Mouse (Mus musculus): ENCODE data around the gene Fahd2a.

Gene Fahd2a

DNA sequence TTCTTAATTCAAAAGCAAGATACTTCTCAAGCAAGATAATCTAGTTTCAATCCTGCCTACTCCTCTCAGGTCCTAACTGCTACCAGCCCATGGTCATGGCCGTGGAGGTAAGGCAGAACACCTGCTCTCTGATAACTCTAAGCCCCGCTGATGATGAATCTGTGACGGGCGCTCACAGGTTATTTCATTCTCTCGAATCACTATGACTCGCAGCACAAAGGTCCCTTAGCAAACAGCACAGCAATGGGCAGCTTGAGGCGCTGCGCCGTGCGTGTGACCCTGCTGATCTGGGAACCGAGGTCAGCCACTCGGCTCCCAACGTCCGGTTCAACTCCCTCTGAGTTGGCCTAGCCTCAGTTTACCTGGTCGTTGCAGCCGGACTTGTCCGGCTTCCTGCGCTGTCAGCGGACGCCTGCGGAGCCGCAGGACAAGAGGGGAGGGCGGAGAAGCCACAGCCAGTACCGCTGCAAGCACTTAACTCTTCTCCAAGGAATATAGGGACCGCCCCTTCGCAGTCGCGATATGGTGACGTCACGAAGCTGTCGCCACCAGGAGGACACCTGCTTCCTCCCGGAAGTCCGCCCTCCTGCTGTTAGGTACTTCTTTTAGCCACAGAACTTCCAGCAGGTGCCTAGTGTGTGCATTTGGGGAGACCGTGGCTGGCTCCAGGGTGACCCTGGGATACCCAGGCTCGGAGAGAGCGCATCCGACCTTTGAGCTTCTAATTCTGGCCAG is at the start of gene Fahd2a:
Gene Fahd2a, minus strand, starts transcription at position 511 of the 735 bp plus-strand sequence.
- peak; percentile 91 for DNase-seq

DNA sequence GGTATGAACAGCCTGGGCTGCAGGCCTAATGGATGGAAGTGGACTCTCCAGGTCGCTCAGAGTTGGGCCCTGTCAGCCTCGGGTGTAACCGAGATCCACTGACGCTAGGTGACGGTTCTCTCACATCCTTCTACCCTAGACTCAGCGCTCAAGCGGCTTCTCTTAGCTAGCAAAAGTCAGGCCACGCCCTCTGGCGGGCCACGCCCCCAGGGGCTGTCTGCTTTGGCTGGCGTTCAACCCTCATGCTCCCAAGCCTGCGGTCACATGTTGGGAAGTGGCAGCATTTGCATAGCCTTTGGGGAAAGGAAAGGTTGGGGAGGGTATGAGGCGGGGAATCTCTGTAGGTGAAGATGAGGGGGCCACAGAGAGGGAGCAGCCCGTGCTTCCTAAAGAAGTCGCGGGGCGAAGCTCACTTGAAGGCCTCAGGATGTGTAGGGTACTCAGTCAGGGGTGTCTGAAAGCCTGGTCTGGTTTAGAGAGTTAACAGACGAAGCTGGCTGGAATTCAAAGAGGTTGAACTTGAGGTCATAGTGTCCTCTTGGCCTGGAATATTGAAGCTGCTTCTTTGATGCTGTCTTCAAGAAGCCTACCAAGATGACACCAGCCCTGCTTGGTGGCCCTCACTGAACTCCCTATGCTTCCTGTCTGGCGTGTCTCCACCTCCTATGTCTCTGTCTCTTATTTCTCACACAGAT is 40.3 kb upstream of the Fahd2a start:
- no peak for DNase-seq

DNA sequence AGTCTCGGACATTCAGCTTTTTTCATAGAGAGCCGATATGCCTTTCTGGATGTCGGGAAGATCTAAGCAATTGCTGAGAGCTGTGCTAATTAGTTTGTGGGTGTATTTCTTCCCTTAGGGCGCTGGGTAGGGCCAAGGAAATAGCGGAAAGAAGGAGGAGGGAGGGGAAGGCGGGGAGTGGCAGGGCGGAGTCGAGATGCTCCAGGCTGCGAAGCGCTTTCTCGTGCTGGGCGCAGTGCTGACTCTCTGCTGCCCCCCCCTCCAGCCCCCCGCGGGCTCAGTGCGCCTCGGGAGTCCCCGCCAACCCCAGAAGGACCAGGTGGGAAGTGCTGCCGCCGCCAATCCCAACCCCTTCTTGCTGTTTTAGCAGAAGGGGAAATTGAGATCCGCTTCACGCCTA is 38.6 kb upstream of the Fahd2a start:
- no peak for DNase-seq

DNA sequence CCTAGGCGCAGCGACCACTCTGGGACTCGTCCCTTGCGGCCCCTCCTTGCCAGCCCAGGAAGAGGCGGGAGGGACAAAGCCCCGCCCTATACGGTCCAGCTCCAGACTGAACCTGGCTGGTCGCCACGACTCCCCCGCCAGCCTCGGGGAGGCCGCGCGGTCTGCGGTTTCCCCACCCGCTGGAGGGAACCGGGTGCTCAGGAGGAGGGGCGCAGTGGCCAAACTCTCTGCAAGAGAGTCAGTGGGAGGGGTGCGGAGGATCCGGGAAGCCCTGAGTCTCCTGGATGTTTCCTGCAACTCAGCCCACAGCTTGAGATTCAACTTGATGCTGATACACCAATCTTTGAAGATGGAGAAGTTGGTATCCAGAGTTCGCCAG is 38.2 kb upstream of the Fahd2a start:
- DNase-seq: no peak

DNA sequence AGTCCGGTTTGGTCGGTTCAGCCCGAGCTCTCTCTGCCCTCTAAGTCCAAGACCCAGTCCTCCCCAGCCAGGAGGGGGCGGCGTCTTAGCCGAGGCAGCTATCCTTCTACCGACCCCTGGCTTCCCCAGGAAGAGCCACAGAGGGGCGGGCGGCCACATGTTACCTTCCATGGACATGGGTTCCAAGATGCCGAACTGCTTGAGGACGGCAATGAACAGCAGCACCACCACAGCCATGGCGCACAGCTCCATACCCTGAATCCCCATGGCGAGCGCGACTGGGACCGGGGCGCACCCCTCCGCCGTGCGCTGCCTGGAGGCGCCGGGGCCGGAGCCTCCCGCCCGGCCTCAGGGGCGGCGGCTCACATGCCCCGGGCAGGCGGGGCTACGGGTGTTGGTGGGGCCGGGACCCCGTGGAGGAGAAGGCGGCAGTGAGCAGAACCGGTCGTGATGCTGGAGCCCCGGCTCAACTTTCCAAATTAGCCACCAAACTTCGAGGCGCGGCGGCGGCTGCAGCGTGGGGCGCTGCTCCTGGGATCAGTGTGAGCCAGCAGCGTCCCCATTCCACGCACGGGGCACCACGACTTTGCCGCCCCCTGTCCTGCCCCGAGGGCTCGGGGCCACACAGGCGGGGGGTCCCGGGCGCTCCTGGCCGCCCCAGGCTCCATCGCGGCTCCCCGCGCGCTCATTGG is 37.6 kb upstream of the Fahd2a start:
- no peak for DNase-seq

DNA sequence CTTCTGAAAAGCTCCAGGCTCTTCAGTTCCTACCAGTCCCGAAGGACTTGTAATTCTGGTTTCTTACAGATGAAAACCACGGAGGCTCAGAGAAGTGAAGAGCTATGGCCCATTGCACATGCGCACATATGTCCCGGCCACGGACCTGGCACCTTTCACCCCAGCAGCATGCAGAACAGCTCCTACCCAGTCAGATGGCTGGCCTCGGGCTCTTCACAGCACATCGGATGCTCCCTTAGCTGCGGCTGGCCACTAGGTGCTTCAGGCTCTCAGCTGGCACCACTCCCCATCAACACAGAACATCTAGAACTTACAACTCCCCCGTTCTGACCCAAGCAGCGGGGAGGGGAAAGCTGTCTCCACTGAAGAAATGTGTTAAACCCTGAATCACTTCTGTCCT is 35.4 kb upstream of the Fahd2a start:
- DNase-seq: no peak

DNA sequence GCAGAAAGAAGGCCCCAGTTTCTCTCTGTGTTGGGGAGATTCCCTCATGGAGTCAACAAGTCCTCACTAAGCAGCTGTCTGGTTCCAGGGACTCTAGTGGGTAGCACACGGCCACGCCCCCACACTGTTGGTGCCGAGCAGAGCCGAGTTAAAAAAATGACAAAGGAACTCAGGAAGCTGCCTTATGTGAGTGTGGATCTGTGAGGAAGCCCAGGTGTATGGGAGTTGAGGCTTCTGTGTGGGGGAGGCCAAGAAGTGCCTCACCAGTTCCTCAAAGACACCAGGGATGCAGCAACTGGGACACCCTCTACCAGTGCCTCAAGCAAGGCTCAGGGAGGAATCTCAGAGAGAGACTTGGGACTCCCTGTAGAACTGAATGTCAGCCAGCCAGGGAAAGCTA is 34.8 kb upstream of the Fahd2a start:
- DNase-seq: no peak

DNA sequence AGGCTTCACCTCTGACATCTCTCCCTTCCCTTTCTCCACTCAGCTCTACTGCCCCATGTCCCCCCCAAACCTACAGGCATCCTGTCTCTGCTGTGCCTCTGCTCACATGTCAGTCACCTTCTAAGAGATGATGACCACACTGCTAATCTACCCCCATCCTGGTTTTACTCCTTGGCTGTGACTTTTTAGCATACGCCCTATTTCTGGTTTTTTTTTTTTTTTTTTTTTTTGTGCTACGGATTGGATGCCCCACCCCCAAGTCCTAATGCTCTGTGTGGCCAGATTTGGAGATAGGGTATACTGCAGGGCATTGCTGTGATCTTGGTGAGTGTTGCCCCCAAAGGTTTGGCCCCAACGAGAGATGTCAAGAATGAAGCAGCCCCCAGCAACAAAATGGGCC is 27.9 kb upstream of the Fahd2a start:
- no peak for DNase-seq

DNA sequence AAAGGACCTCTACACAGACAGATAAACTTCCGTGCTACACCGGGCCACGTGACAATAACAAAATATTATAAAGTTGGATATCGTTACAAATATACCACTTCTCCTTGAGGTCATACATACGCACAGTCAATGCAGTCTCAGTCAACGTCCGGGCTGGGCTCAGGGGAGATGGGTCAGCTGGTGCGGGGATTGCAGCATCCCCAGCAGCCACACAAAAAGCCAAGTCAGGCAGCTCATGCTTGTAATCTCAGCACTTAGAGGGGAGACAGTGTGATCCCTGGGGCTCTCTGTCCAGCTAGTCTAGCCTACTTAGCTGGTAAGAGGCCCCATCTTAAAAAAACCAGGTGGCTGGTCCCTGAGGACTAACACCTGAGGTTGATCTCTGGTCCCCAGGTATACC is 26.9 kb upstream of the Fahd2a start:
- DNase-seq: no peak

DNA sequence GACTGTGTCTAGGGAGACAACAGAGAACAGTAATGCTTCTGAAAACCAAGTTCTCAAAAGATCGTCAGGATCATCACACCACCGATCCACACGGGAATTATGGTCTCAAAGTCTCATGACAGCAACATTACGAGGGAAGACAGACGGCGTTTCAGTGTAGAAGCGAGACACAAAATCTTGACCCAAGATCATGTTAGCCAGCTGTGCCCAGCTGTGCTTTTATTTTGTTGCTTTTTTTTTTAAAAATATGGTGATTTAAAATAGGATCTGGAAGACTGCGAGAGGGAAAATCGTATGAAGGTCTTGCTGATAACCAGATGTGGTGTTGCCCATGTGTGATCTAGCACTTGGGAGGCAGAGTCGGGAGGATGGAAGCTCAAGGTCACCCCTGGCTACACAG is 26.3 kb upstream of the Fahd2a start:
- DNase-seq: no peak

DNA sequence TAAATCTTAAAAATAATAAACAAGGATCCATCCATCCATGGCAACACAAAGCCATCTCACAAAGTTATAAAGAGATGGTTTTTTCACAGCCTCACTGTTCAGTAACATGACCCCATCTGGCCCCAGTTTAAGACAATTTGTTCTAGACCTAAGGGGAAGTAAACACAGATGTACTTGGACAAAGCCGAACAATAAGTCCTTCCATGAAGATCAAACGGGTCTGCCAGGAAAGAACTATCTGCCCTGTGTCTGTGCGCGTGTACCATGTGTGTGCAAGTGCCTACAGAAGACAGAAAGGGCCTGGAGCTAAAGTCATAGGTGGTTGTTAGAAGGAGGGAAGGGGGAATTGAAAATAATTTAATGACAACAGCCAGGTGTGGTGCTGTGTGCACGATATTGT is 25.8 kb upstream of the Fahd2a start:
- no peak for DNase-seq

DNA sequence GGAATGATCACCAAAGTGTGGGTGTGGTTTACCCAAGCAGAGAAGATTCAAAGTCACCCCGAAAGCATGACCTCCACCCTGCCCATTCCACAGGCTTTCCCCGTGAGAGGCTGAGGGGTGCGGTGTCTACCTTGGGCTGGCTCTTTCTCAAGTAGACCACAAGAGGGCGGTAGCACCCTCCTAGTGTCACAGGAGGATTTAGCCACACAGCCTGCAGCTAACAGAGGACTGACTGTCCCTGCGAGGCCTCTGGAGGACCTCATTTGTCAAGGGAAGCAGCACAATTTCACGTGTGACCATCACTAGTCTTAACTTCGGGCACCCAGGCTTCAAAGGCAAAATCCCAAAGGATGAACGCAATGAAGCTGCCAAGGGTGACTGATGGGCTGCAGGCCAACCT is 17.9 kb upstream of the Fahd2a start:
- peak; percentile 78 for DNase-seq

DNA sequence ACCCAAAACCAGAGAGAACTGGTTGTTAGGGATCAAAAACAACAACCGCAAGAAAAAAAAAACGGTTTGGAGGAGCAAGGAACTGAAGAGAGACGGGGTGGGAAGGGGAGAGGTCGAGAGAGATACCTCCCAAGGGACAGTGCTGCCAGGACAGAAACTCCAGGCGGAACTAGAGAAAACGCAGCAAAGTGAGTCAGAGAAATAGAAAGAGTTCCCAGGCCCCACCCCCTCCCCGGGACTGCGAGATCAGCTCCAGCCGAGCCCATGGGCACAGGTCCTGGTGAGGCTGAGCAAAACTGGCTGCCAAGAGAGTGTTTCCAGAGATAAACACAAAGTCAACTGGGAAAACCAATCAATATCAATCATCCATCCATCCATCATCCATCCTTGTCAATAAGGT is 17.0 kb upstream of the Fahd2a start:
- DNase-seq: no peak

DNA sequence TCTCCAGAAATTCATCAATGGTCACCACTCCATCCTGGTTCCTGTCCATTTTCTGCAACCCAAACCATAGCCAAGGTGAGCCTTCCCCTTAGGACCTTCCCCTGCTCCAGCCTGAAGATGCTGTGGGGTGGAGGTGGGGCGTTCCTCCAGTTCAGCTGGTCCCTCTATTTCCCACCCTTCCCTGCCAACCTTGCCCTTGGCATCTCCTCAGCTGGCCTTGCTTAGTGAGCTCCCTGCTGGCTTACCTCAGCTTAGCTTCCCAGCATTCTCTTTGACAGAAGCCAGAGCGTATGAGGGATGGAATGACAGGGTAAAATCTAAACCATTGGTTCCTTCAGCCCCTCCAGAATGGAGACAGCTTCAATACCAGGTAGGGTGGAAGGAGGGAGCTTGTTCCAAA is 15.0 kb upstream of the Fahd2a start:
- DNase-seq: no peak

DNA sequence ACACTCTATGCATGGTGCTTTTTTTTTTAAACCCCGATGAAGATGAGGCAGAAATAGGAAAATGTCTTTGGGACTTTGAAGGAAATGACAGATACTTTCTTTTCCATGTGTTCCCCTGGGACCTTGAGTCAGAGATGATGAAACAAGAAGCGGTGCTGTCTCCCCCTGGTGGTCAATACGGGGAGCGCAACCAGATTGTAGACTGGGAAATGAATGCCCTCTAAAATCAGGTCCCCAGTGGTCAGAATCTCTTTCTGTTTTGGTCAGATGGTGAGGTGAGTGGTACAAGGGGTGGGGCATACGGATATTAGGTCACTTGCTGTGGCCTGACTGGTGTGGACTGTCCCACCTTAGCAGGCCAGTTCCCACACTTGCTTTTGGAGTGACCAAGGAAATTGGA is 9.4 kb upstream of the Fahd2a start:
- DNase-seq: peak; percentile 86

DNA sequence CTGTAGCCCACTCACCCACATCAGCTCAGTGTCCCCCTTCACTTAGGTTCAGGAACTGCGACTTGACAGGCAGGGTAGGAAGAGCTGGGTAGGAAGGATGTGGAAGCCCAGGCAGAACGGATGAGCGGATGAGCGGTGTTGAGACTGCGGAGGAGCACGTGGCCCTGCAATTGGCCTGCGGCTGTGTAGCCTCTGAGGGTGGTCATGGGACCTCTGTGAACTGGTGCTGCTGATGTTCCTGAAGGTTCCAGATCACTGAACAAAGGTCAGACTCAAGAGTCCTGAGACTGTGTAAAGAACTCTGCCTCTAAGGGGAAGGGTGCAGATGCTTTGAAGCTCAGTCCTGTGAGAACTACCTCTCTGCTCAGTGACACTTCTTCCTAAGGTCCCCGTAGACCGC is 8.8 kb upstream of the Fahd2a start:
- no peak for DNase-seq

DNA sequence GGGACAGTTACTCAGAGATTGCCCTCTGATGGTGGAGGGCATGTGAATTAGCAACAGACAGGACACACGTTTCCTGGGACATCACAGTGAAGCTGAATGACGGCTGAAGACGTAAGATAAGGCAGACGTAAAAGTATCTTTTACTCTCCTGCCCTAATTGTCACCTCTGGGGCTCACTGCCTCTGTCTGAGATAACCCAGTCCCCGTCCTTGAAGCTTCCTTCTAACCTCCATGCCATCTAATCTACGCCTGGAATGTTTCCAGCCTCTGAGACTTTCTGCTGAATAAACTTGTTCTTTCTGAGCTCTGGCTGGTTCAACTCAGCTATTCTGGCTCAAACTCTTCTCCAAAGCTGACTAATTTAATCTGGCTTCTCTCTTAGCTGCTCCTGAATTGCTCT is 7.4 kb upstream of the Fahd2a start:
- DNase-seq: no peak

DNA sequence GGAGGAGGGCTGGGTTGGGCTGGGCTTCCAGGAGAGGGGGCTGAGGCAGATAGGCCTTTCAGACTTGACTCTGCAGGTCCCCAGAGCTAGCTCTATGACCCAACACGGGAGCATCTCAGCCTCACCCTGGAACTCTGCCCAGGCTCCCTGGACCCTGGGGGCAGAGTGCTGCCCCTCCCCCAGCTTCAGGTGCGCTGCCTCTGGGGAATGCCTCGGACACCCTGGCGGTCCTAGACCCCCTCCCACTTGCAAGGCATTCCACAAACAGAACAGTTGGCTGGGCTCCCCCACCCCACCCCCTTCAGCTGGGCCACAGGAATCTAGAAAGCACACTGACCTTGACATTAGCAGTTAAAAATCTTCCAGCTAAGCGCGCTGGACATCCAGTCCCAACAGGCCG is 5.3 kb upstream of the Fahd2a start:
- DNase-seq: no peak

DNA sequence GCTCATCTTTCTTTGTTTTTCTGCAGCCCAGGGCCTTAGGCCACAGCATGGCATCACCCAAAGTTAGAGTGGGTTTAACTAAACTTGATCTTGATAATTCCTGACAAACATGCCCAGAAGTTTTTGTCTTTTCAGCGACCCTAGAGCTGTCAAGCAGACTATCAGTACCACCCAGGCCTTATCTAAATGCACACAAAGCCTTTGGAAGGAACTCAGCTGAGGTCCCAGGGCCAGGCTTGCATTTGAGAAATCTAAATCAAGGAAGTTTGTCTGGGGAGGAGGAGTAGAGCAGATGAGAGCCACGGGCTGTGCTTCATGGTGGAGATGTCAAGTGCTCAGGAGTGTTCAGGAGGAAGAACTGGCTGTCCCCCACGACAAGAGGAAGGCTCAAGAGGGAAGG is 2.5 kb upstream of the Fahd2a start:
- no peak for DNase-seq

DNA sequence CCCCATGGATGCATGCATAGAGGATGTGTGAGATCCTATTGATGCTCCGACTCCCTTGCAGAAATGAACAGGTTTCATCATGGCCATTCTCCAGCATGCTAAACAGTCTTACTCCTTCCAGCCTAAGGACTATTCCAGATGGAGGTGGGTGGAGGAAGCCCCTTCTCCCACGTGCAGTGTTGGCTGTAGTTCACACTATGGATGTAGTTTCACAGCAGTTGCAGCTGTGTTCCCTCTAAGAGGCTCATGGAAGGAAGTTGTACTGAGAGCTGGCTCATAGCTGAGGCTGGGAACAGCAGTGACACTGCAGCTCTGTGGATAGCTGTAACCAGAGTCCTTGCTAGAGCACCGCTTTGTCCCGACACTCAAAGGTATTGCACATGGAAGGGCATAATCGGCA is 6.7 kb downstream of the Fahd2a start:
- DNase-seq: no peak

DNA sequence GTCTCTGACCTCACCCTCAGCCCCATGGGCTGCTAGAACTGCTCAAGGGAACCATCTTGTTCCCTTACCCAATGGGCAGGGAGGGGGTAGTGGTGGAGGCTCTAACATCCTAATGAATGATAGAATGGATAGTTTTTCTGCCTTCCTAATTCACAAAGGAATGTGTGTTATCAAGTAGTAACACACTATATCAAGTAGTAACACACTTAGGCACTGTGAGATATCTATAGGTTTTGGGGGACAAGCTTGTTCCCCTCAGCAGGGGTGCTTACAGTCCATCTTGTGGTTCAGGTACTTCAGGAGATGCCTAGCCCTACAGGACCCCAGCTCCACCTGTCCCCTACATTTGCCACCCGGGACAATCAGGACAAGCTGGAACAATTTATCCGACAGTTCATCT is 8.8 kb downstream of the Fahd2a start:
- DNase-seq: no peak

DNA sequence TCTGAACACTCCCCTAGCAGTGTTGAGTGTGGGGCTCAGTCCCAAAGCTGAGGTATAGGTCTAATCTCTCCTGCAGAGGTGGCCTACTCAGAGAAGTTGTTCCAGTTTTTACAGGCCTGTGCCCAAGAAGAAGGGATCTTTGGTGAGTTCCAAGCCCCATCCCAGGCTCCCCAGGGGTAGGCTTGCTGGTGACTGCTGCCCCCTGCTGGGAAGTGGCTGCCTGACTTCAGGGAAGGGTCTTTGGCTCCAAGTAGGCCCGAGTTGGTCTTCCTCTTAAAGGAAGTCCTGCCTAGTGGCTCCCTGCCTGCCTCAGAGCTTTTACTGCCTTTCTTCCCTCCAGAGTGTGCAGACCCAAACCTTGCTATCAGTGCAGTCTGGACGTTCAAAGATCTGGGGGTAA is 9.2 kb downstream of the Fahd2a start:
- no peak for DNase-seq

DNA sequence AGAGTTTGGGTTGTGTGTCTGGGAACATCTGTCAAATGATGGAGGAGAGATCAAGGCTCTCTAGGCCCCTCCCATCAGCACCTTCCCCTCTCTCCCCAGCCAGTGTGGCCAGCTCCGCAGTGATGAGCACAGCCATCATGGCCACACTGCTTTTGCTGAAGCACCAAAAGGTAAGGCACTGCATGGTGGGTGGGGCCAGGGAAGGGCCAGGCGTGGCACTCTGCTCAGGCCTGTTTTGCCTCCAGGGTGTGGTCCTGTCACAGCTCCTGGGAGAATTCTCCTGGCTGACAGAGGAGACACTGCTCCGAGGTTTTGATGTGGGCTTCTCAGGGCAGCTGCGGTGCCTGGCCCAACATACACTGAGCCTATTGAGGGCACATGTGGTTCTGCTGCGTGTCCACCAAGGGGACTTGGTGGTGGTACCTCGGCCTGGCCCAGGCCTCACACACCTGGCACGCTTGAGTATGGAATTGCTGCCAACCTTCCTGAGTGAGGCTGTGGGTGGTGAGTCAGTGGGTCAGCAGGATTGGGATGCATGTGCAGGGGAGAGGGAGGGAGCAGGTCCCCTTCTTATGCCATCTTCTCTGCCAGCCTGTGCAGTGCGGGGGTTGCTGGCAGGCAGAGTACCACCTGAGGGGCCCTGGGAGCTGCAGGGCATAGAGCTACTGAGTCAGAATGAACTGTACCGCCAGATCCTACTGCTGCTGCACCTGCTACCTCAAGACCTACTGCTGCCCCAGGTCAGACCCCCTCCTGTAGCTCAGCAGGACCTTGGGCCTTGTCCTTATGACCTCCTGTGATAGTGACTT is 10.7 kb downstream of the Fahd2a start:
- no peak for DNase-seq

DNA sequence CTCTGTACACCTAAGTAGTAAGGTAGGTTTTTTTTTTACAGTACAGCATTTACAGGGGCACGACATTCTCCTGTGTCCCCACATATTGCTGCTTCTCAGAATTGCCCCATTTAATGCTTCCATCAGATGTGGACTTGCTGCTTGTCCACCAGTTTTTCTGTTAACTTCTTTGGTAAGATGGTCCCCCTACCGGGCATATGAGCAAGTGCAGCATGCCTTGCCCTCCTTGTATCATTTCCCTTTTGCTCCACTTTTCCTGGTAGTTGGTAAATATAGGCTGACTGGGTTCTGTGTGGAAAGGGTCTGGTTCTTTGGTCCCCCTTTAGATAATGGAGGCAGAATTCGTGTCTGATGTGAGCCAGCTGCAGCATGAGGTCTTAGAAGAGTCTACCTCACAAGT is 14.1 kb downstream of the Fahd2a start:
- DNase-seq: peak; percentile 66

Measured in cerebellum, adult 9-10 months (tissue).